Mouse (Mus musculus) hindlimb bud, embryonic 11.5 days (tissue): ENCODE measurements around the gene Ttc33.

Experiments
- DNase-seq: peaks from one replicate; pipeline ENCODE4 v3.0.0-alpha.2; 2012; ENCODE audit warnings: low read depth, low spot score; ENCODE audit errors: extremely low spot score

Gene Ttc33

DNA sequence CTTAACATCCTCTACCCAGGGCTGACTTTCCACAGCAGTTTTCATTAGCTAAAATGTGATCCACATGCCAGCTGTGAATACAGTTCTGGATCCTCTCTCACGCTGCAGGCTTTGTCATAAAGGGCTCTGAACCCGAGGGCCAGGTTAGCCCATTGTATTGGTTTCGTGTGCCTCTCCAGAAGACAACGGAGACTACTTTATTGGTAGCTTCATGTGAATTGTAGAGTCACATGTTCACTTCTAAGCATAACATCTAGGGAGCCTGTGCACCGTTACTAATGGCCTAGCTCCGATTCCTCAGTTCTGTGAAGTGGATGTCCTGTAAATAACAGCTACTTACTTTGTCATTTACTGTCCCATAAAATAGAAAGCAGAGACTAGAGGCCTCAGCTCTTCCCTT lies 55.0 kb downstream of the Ttc33 start:
- DNase-seq = no peak

DNA sequence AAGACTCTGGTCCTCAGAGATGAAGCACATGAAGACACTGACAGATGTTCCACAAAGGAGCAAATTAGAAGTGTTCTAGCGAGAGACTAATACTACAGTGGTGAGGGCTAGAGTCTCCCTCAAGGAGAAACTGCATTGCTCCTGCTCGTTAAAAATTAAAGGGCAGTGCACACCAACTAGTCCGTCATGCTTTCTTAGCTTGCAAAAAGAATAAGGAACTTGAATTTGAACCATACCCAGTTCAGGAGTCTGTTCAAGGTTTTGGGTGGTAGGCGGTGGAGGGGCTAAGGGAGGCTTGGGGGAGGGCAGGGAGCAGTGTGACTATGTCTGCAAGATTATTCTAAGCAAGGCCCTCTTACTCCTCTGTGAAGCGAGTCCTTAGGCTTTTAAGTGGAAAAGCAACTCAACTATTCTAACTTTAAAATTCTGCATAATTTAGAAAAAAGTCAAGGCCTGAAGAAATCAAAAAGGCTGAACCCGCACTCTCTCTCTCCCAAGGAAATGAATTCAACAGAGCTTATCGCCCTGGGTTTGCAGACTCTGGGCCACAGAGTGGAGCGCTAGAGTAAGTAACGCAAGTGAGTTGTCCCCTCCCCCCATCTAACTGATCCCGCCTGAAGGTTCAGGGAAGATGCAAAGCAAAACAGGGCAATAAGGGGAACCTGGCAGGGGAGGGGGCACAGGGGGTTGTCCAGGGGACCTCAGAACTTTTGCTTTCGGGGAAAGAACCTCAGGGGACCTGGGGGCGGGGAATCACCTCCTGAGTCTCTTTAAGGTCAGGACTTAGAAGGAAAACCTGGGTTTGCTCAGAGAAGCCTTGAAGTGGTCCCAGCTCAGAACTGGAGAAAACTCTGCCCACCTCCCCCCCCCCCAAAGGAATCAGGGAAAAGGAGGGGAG lies 56.2 kb downstream of the Ttc33 start:
- DNase-seq = no peak

DNA sequence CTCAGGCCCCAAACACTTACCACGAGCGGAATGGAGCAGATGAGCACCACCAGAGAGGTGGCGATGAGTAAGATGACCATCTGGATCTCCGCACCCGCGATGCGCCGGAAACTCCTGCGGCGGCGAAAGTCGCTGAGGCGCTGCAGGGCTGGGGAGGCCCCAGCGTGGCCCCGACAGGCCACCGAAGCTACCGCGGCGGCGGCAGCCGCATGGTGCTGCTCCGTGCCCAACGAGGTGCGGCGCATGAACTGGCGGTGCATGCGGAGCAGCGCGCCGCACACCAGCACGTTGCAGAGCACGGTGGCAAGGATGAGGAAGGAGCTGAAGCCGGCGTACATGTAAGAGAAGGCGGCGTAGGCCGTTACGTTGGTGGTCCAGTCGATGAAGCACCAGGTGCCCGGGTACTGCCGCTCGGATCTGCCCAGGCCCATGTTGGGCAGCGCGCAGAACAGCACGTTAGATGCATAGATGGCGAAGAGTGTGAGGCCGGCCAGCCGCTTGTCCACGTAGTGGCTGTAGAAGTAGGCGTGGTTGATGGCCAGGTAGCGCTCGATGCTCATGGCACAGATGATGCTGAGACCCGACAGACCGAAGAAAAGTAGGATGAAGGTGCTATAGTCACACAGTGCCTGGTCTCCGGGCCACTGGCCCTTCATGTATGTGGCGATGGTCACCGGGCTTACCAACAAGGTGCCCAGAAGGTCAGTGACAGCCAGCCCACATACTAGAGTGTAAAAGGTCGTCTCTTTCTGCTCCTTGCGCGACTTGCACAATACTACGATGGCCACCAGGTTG lies 57.1 kb downstream of the Ttc33 start:
- DNase-seq = no peak

DNA sequence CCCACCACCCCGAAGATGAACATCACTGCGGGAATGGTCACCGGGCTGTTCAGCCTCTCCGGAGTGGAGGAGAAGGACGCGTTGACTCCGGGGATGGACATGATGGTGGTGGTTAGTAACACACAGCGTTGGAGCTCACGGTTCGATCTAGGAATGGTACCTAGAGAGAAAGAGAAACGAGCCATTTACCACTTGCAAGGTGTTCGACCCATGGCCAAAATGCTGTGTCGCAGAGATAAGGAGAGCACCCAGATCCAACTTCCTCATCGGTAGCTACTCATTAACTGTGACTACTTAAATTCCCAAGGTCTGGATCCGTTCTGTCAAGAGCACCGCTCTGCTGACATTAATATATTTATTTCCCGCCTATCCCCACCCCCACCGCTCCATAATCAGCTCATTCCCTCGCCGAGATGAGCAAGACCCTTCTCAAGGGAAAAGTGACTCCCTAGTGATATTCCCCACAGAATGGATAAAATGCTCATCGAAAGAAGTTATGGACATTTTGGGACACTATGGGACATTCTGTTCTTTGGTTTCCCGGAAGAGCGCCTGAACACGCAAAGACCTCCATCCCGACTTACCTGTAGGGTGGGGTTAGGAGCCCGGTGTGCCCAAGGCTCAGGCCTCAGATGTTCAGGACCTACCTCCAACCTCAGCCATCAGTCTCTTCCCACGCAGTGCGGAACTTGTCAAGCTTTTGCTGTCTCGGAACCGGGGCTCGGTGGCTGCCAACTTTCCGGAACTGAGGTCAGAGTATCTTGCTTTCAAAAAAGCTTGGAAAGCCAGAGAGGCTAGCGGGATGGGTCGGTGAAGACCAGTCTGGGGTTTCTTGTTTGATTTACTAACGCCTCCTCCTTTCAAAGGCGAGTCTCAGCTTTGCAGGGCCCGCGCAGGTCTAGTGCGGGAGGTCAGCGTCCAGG lies 58.0 kb downstream of the Ttc33 start:
- DNase-seq = no peak

DNA sequence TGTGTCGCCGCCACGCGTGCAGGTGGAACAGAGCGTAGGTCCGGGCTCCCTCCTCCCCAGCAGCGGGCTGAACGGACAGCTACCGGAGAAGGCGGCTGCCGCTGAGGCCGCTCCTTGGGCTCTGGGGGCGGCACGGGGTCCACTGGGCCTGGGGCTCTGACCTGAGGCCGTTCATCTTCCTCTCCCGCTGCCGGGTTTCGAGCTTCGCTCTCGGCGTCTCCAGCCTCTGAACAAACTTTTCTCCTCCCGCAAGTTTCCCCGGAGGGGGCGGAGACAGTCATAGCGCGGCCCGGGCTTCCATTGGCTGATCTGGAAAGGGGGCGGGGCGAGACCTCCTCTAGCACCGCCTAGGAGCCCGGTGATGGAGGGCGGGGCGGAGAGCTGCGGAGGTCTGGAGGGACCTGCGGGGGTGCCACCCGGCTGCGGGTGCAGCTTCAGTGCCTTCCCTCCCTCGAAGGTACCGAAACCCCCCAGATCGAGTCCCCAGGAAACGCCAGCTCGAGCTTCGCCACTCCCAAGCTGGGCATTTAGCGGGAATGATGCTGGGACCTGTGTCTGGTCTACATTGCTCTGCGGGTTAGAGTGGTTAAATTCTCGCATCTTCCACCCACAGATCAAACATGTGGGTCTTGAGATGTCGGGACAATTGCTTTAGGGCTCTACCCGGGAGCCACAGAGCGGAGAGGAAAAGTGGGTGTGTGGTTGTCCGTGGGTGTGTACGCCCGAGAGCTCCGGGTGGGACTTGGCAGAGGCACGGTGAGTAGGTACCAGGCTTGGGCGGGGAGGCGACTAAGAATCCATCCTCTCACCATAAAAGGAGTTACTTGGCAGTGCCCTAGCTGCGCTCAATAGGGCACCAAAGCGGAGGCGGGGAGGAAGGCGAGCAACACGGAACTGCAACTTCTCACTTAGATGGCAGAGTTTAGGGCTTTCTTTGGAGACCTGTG lies 58.9 kb downstream of the Ttc33 start, which contains the start of gene Ptger4:
Ptger4 (minus strand) TSS at position 229 of the 947 bp plus-strand sequence.
- peak; percentile 49 for DNase-seq

DNA sequence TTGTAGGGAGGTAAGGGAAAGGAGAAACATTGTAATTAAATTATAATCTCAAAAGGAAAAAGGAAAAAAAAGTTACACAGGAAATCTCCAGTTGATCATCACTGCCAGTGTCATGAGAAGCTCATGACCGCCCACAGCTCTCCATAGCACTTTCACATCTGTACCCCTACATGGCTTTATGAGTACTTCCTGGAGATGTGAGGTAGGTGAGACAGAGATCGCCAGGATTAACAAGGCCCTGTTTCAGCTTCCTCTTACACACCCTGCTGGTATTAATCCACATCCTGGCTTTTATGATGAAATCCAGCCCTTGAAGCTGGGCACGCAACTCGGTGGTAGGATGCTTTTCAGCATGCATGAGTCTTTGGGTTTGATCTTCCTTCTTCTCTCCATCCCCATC lies 64.9 kb downstream of the Ttc33 start:
- DNase-seq = no peak

DNA sequence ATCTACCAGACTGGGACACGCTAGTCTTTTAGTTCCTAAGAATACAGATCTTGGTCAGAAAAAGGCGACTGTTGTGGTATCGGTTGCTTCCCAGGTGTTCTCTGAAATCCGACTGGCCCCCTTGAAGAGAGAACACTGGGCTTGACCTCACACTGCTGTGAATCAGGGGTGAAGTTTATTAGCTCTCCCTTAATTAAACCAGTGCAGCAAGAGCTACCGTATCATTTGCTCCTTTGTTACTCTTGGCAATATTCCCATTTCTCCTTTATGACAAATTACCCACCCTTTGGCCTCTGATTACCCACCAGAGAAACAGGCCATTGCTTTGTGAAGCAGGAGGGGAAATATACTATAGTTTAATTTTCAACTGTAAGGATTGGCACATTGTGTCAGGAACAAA lies 74.9 kb downstream of the Ttc33 start:
- DNase-seq = no peak

DNA sequence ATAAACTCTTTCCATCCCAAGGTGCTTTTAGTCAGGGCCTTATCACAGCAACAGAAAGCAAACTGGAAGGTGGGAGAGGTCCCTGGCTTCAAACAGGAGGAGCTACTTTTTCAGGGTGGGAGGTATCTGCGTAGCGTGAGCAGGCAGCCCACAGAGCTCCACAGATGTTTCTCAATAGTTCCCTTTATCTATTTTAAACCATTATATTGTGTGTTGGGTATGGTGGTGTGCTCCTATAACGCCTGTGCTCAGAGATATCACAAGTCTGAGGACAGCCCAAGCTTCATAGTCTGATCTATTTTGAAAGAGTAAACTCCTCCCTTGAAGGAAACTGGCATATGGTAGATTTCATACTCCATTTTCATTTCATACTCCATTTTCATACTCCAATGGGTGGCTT lies 75.7 kb downstream of the Ttc33 start:
- no peak for DNase-seq

DNA sequence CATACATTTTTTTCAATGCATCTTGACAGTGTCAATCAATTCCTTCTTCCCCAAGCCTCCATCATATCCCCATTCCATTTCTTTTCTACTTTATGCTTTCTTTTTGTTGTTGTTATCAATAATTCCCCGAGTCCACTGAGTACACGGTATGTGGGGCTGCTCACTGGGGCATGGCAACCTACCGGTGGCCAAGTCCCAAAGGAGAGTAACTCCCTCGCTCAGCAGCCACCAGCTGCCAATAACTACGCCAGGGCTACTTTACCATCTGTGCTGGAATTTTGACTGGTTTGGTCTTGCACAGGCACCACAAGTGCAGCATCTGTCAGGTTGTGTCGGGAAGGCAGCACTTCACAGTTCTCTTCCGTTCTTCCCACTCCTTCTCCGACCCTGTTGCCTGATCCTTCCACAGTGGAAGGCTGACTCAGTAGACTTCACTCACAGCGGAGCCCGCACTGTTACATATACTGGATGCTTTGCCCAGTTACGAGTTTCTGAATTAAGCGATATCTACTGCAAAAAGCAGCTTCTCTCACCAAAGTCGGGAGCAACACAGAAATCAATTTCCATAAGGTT lies 76.9 kb downstream of the Ttc33 start:
- DNase-seq = no peak

DNA sequence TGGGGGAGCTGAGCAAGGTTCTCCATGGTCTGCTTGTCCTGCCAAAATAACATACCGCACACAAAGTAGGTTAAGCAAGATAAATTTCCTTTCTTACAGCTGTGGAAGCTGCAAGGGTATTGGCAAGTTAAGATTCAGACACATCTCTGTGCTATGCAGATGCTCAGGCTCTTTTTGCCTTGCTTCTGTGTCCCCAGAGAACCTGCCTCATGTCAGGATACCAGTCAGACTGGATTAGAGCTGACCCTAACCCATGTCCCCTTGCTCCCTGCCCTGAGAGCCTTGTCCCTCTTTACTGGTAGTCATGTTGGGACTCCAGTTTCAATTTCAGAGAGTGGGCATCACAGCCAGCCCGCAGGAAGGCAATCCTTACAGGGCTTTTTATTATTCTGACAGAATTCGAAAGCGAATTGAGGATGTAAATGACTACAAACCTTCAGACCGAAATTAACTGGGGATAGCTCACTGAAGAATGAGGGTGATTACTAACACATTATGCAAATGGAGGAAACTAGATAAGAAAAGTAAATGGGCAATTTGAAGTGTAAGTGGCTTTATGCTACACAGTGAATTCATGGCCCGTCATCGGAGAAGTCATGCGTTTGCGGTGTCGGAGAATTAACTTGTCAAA lies 77.7 kb downstream of the Ttc33 start:
- no peak for DNase-seq

DNA sequence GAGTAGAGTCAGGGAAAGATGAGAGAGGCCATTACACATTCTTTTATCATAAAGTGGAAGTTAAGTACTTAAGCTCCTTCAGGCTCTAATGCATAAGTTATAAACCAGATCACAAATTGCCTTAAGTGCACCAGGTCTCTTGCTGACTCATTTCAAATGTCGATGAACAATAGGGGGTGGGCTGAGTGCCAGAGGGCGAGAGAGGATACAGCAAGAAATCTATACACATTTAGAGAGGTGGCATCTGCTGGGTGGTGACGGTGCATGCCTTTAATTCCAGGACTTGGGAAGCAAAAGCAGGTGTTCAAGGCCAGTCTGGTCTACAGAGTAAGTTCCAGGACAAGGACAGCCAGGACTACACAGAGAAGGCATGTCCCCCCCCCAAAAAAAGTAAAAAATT lies 80.8 kb downstream of the Ttc33 start:
- DNase-seq = no peak
